Mouse (Mus musculus) forebrain, embryonic 13.5 days (tissue): ENCODE measurements around the gene Tfr2. TPM values are rescaled to one million over a fixed set of nuclear protein-coding genes. Genes with fewer than 3 reads are reported as not detected.

Source experiments
- ATAC-seq: fragments of 200-750 bp; cut with Nextera tagmentation; 2 replicates; pipeline ENCODE4 v1.8.0; 2017
- H3K27ac ChIP-seq: fragments of 300-500 bp; sonication (generic); 2 replicates; pipeline ENCODE4 v1.5.1; 2015; ENCODE audit warnings: inconsistent platforms, mild to moderate bottlenecking, moderate library complexity
- H3K27me3 ChIP-seq: fragments of 300-500 bp; sonication (generic); 2 replicates; pipeline ENCODE4 v1.6.1; 2015; ENCODE audit warnings: mild to moderate bottlenecking, inconsistent platforms
- H3K36me3 ChIP-seq: fragments of 300-500 bp; sonication (generic); 2 replicates; pipeline ENCODE4 v1.6.1; 2015; ENCODE audit warnings: mild to moderate bottlenecking, inconsistent platforms; ENCODE audit not compliant: poor library complexity, severe bottlenecking
- H3K4me1 ChIP-seq: fragments of 300-500 bp; sonication (generic); 2 replicates; pipeline ENCODE4 v1.6.1; 2015; ENCODE audit warnings: inconsistent platforms
- H3K4me2 ChIP-seq: fragments of 300-500 bp; sonication (generic); 2 replicates; pipeline ENCODE4 v1.6.1; 2015; ENCODE audit warnings: inconsistent platforms, mild to moderate bottlenecking, moderate library complexity
- H3K4me3 ChIP-seq: fragments of 300-500 bp; sonication (generic); 2 replicates; pipeline ENCODE4 v1.5.1; 2015; ENCODE audit warnings: mild to moderate bottlenecking, inconsistent platforms
- H3K9ac ChIP-seq: fragments of 300-500 bp; sonication (generic); 2 replicates; pipeline ENCODE4 v1.6.1; 2015; ENCODE audit warnings: mild to moderate bottlenecking, inconsistent platforms
- H3K9me3 ChIP-seq: fragments of 300-500 bp; sonication (generic); replicated peaks from 2 replicates; pipeline ENCODE4 v1.6.1; 2016; ENCODE audit warnings: inconsistent platforms
- WGBS: fragments of 180-500 bp; shearing (Covaris S2); methylation state at CpG from one replicate; pipeline ENCODE4 v1.1.7; 2015; 5-methylcytosine and 5-hydroxymethylcytosine counted together
- polyA plus RNA-seq: library from polyadenylated mRNA; unstranded; fragments of >200 nt; fragmentation: Nextera tagmentation; extraction: Ambion mirVana; gene quantifications from 2 replicates; pipeline ENCODE4 v1.2.1, GENCODE M21; 2015

Gene Tfr2
- polyA plus RNA-seq, 1 experiment from 2014 or later = 1.5 TPM

- Histone ChIP-seq H3K4me1 (peaks cover 48% of the 10 kb centered on the region), H3K4me2 (peak overlapping the region; percentile 93), H3K4me3 (peak overlapping the region; percentile 94), H3K27me3 (no peaks in the 10 kb centered on the region), H3K27ac (peak overlapping the region; percentile 99), H3K9me3 (no peaks in the 10 kb centered on the region), H3K9ac (peak overlapping the region; percentile 98), H3K36me3 (peaks cover 50% of the 10 kb centered on the region)
- ATAC-seq = no peak
- WGBS = 72% methylated on average over 8 of the region's 8 CpGs
Measured at GRCm38 (mm10) chr5:137530075-137530474, 39.6 kb upstream of the Tfr2 start.

DNA sequence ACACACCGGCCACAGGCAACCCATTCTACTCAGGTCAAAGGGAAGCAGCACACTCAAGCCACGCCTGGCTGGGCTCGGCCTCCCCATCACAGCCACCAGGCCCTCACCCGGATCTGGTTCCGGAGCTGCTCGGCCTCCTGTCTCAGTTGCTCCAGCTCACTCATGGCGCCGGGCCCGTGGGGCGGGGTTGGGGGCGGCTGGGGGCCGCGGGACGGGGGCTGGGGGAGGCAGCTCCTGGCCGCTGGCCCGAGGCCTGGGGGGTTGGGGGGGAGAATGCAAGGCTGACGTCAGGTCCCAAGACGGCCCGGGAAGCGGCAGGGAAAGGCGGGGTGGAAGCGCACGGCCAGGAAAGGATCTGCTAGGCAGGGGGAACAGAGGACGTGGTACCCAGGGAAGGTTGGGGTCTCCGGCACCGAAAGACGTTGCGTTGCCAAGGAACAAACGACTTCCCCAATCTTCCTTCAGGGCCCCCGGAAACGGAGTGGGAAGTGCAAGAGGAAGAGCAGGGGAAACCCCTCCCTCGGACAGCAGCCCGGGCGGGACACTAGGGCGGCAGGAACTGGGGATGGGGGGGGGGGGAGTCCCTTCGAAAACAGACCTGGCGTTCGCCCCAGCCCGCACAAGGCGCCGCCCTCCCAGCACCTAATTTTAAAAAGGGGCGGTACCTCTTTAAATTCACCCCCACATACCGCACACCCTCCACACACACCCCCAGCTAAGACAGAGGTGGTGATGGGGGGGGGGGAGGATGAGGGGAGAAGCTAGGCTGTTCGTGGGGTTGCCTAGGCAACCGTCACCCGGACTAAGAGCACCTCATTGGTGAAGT is 38.8 kb upstream of the Tfr2 start:
- peak; percentile 44 for ATAC-seq
- Histone ChIP-seq H3K27ac (peak overlapping the region; percentile 99), H3K9ac (peak overlapping the region; percentile 98), H3K27me3 (no peaks in the 10 kb centered on the region), H3K36me3 (peaks cover 43% of the 10 kb centered on the region), H3K4me3 (peak overlapping the region; percentile 94), H3K4me2 (peak overlapping the region; percentile 93), H3K9me3 (no peaks in the 10 kb centered on the region), H3K4me1 (peaks cover 41% of the 10 kb centered on the region)
- WGBS = under 1% methylated on average over 43 of the region's 46 CpGs

DNA sequence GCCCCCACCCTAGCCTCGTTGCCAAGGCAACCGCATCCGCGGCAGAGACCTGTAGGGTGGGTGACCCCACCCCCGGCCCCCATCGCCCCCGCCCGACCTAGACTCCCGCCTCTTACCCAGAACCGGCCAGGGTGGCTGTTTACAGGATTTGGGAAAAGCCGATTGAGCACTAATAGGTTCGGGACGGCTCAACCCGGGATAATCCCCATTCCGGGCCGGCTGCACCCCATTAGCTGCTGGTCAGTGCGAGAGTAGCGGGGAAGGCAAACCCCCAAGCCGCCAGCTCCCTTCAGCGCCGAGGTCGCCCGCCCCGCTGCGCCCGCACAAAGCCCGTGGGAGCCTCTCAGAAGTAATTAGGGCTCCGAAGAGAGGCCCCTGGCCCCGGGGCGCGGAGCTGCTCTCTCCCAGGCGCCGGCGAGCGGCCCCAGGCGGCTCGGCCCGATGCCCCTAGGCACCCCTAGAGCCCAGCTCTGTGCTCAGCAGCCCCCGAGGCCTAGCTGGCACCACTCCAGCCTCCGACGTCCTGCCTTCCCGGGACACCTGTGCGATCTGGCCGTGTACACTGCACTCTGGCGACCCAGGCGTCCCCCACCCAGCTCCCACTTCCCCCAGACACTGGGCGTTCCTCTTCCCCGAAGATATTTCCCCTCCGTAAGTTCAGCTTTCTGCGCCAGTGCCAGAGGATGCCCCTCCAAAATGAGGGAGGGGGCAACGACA is 38.1 kb upstream of the Tfr2 start:
- peak; percentile 22 for ATAC-seq
- WGBS = 0% methylated on average over 51 of the region's 51 CpGs
- H3K27ac ChIP-seq = peak overlapping the region; percentile 99

GRCm38 (mm10) chr5:137532131-137532807 is 37.4 kb upstream of the Tfr2 start:
- no peak for ATAC-seq
- no peaks in the 10 kb centered on the region for H3K9me3 ChIP-seq
- peaks cover 31% of the 10 kb centered on the region for H3K4me1 ChIP-seq
- peaks cover 29% of the 10 kb centered on the region for H3K36me3 ChIP-seq
- under 1% methylated on average over 19 of the region's 19 CpGs for WGBS
- peak overlapping the region; percentile 93 for H3K4me2 ChIP-seq
- peak overlapping the region; percentile 98 for H3K9ac ChIP-seq
- H3K27me3 ChIP-seq = no peaks in the 10 kb centered on the region
- peak overlapping the region; percentile 94 for H3K4me3 ChIP-seq
- H3K27ac ChIP-seq = peak overlapping the region; percentile 99

More for the DNA sequence above, 38.1 kb upstream of the Tfr2 start:
- Histone ChIP-seq H3K27me3 (no peaks in the 10 kb centered on the region), H3K4me1 (peaks cover 34% of the 10 kb centered on the region), H3K9ac (peak overlapping the region; percentile 98), H3K36me3 (peaks cover 36% of the 10 kb centered on the region), H3K4me3 (peak overlapping the region; percentile 94), H3K4me2 (peak overlapping the region; percentile 93), H3K9me3 (no peaks in the 10 kb centered on the region)

DNA sequence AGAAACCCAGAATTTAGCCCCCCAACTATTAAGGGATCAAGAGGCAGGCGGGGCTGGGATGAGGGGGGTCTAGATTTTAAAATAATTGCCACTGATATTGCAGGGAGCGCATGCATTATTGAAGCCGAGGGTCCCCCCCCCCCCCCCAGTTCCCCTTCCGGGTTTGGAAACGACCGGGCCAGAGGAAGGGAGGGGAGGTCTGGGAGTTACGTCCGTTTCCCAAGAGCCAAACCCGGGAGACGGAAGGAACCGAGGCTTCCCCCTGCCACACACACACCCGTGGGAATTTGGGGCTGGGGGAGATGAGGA is 36.9 kb upstream of the Tfr2 start:
- WGBS = 0% methylated on average over 12 of the region's 12 CpGs
- no peak; the same call in none of the 2 replicates for ATAC-seq

GRCm38 (mm10) chr5:137533117-137533827 is 36.4 kb upstream of the Tfr2 start, which contains the start of the genes Epo and Gnb2:
Epo (minus strand) TSS chr5:137533242.
Gnb2 (minus strand) TSS chr5:137533510.
- WGBS = under 1% methylated on average over 40 of the region's 40 CpGs
- Histone ChIP-seq H3K27me3 (no peaks in the 10 kb centered on the region), H3K4me3 (peak within 1 kb of the TSS; percentile 94), H3K27ac (peak within 1 kb of the TSS; percentile 99), H3K36me3 (peaks cover 19% of the 10 kb centered on the region), H3K4me2 (peak within 1 kb of the TSS; percentile 93), H3K4me1 (peaks cover 21% of the 10 kb centered on the region), H3K9me3 (no peaks in the 10 kb centered on the region), H3K9ac (peak within 1 kb of the TSS; percentile 98)
- peak; percentile 81 for ATAC-seq

More for the DNA sequence above, 36.9 kb upstream of the Tfr2 start:
- H3K27me3 ChIP-seq = no peaks in the 10 kb centered on the region
- peaks cover 25% of the 10 kb centered on the region for H3K36me3 ChIP-seq
- peak overlapping the region; percentile 99 for H3K27ac ChIP-seq
- peaks cover 26% of the 10 kb centered on the region for H3K4me1 ChIP-seq
- H3K9ac ChIP-seq = peak overlapping the region; percentile 98
- H3K4me2 ChIP-seq = peak overlapping the region; percentile 93
- peak overlapping the region; percentile 94 for H3K4me3 ChIP-seq
- H3K9me3 ChIP-seq = no peaks in the 10 kb centered on the region

DNA sequence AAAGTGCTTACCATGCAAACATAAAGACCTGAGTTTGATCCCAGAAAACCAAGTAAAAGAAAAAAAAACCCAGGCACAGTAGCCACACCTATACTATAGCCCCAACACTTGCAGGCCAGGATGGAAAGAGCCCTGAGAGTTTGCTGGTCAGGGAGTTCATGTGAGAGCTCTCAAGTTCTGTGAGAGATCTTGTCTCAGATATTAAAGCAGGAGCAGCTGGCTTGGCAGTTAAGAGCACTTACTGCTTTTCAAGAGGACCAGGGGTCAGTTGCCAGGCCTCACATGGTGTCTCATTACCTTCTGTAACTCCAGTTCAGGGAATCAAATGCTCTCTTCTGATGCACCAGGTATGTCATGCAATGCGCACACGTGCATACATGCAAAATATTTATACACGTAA is 34.9 kb upstream of the Tfr2 start:
- H3K4me2 ChIP-seq = no peak overlapping the region
- H3K27me3 ChIP-seq = no peaks in the 10 kb centered on the region
- 94% methylated on average over 3 of the region's 3 CpGs for WGBS
- H3K9me3 ChIP-seq = no peaks in the 10 kb centered on the region
- H3K4me1 ChIP-seq = peaks cover 18% of the 10 kb centered on the region
- ATAC-seq = no peak
- H3K9ac ChIP-seq = no peak overlapping the region
- no peak overlapping the region for H3K27ac ChIP-seq
- no peak overlapping the region for H3K4me3 ChIP-seq
- H3K36me3 ChIP-seq = peaks cover 5% of the 10 kb centered on the region

DNA sequence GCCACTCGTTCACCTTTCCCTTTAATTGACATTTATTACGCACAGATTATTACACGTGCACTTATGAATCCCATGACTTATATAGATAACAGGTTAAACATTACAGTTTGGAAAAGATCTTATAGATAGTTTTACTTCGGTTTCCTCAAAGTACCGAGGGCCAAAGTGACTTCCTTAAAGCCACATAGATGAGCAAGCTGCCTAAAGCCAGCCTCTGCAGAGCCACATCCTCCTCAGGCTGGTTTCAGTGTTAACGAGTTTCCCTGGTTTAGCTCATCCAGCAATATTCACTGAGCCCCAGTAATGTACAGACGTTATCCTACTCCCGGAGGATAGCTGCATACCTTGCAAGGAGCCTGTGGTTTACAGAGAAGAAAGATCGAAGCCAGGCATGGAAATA is 34.3 kb upstream of the Tfr2 start:
- WGBS = 81% methylated on average over 9 of the region's 9 CpGs
- Histone ChIP-seq H3K9me3 (no peaks in the 10 kb centered on the region), H3K4me3 (no peak overlapping the region), H3K9ac (no peak overlapping the region), H3K27ac (no peak overlapping the region), H3K36me3 (no peaks in the 10 kb centered on the region), H3K4me2 (no peak overlapping the region), H3K27me3 (no peaks in the 10 kb centered on the region), H3K4me1 (peaks cover 12% of the 10 kb centered on the region)
- no peak for ATAC-seq

DNA sequence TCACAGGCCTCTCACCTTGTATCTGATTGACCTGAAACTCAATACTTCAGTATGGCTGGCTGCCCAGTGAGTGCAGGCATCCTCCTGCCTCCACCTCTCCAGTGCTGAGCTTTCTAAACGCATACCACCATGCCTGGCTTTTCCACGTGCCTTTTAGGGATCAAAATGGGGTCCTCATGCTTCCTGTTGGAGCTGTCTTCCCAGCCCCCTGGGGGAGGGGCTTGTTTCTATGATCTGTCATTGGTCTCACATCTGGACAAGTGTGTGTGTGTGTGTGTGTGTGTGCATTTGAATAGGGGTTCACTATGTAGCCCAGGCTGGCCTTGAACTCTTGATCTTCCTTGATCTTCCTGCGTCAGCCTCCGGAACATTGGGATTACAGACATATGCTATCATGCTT is 32.2 kb upstream of the Tfr2 start:
- no peak for ATAC-seq
- 58% methylated on average over 4 of the region's 4 CpGs for WGBS

GRCm38 (mm10) chr5:137539291-137539801 is 30.3 kb upstream of the Tfr2 start:
- H3K4me1 ChIP-seq = peaks cover 8% of the 10 kb centered on the region
- no peak for ATAC-seq
- H3K27ac ChIP-seq = no peak overlapping the region
- H3K27me3 ChIP-seq = no peaks in the 10 kb centered on the region
- H3K9me3 ChIP-seq = no peaks in the 10 kb centered on the region
- H3K4me3 ChIP-seq = no peak overlapping the region
- peak overlapping the region; percentile 30; the same call in 1 of the 2 replicates for H3K9ac ChIP-seq
- H3K4me2 ChIP-seq = peak overlapping the region; percentile 15; the same call in 1 of the 2 replicates
- 34% methylated on average over 7 of the region's 7 CpGs for WGBS
- no peaks in the 10 kb centered on the region for H3K36me3 ChIP-seq

More for the DNA sequence above, 32.2 kb upstream of the Tfr2 start:
- Histone ChIP-seq H3K9me3 (no peaks in the 10 kb centered on the region), H3K27ac (no peak overlapping the region), H3K4me1 (peaks cover 8% of the 10 kb centered on the region), H3K9ac (no peak overlapping the region), H3K4me3 (no peak overlapping the region), H3K27me3 (no peaks in the 10 kb centered on the region), H3K36me3 (no peaks in the 10 kb centered on the region), H3K4me2 (no peak overlapping the region)

- ATAC-seq = no peak
- H3K36me3 ChIP-seq = no peaks in the 10 kb centered on the region
- no peak overlapping the region for H3K27ac ChIP-seq
- no peak overlapping the region for H3K4me2 ChIP-seq
- H3K4me3 ChIP-seq = no peak overlapping the region
- peaks cover 8% of the 10 kb centered on the region for H3K4me1 ChIP-seq
- 0 out of 2 replicates have a peak, but pooled peaks cover 5% of the 10 kb centered on the region for H3K27me3 ChIP-seq
- 69% methylated on average over 6 of the region's 6 CpGs for WGBS
- no peak overlapping the region for H3K9ac ChIP-seq
- H3K9me3 ChIP-seq = no peaks in the 10 kb centered on the region
Measured at GRCm38 (mm10) chr5:137540991-137541390, 28.6 kb upstream of the Tfr2 start.
